Comparison of ENCODE assay signal across 8 mouse cellular contexts in the genomic region with DNA sequence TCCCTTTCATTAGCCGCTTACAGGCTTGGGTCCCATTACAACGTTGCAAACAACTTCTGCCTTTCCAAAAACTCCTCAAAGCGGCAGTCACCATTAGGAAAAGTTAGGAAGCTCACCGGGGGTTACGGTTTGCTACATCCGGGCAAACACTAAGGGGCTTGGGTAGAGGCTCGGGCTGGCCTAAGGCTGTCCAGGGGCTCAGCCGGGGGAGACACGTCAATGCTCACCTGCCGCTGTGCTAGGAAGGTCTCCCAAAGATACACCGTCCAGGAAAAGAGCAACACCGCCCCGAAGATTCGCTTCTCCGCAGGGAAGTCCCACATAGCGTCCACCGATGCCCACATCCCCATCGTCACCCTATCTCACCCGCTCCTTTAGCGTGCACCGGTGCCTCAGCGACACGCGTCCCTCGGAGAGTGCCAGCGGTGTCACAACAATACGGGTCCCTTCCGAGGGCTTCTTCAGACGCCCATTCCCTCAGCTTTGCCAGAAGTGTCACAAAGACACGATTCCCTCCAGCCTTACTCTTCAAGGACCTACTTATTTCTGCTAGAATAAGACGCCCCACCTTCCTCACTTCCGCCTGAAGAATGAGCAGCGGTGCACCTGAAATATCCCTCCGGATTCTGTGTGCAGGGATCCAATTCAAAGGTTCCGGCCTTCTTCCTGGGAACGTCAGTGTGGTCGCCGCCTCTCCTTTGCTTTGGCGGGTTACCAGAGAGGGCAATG. TPM values are rescaled to one million over a fixed set of nuclear protein-coding genes. Genes with fewer than 3 reads are reported as not detected.
DNase-seq lines count a peak whose midpoint lies in the region; ATAC-seq and TF ChIP-seq lines count a peak whose summit lies in the region.

TSS of gene Zmpste24 (minus strand) at position 592 of the 729 bp plus-strand sequence.

- no peaks in the 10 kb centered on the region for H3K27me3 ChIP-seq in E14TG2a.4 (ENCODE audit: insufficient read depth, low read length)
- peaks cover 3% of the 10 kb centered on the region; the same call in 1 of the 2 replicates for H3K27me3 ChIP-seq in forebrain, embryonic 13.5 days
- H3K27me3 ChIP-seq in liver, postnatal 0 days (ENCODE audit: insufficient read depth, low read length), result no peaks in the 10 kb centered on the region
- H3K27me3 ChIP-seq in neural tube, embryonic 14.5 days (ENCODE audit: control insufficient read depth, insufficient read depth, low read length), result no peaks in the 10 kb centered on the region

- H3K36me3 ChIP-seq in E14TG2a.4 (ENCODE audit: insufficient read depth, low read length), result peaks cover 26% of the 10 kb centered on the region
- peaks cover 27% of the 10 kb centered on the region for H3K36me3 ChIP-seq in forebrain, embryonic 13.5 days (ENCODE audit: poor library complexity, severe bottlenecking)
- H3K36me3 ChIP-seq in liver, postnatal 0 days (replicated peaks; ENCODE audit: insufficient read depth, low read length), result peaks cover 15% of the 10 kb centered on the region
- H3K36me3 ChIP-seq in neural tube, embryonic 14.5 days (ENCODE audit: control insufficient read depth, insufficient read depth, low read length), result peaks cover 7% of the 10 kb centered on the region; the same call in 1 of the 2 replicates

- peak; percentile 93 for ATAC-seq in forebrain, embryonic 13.5 days
- peak; percentile 92 for ATAC-seq in liver, postnatal 0 days
- peak; percentile 96 for ATAC-seq in neural tube, embryonic 14.5 days (ENCODE audit: low read depth)

- peak within 1 kb of the TSS; percentile 84 for H3K4me2 ChIP-seq in forebrain, embryonic 13.5 days
- H3K4me2 ChIP-seq in liver, postnatal 0 days (ENCODE audit: low read depth, low read length), result peak within 1 kb of the TSS; percentile 89
- peak within 1 kb of the TSS; percentile 89 for H3K4me2 ChIP-seq in neural tube, embryonic 14.5 days (ENCODE audit: low read depth, low read length)

- intact Hi-C loops in heart, postnatal 10 days (cut with DNase I), result loop anchor here (5.0 kb wide), 1 partner anchor 119 kb away; the partner anchor contains the start of gene Rlf

- WGBS in forebrain, embryonic 13.5 days, result under 1% methylated on average over 39 of the region's 39 CpGs
- WGBS in large intestine, adult 2 months, result under 1% methylated on average over 39 of the region's 39 CpGs
- WGBS in liver, postnatal 0 days (ENCODE audit: insufficient replicate concordance), result under 1% methylated on average over 39 of the region's 39 CpGs
- WGBS in neural tube, embryonic 14.5 days, result under 1% methylated on average over 39 of the region's 39 CpGs

- H3K4me1 ChIP-seq in E14TG2a.4 (replicated peaks; ENCODE audit: low read depth, low read length), result peaks cover 13% of the 10 kb centered on the region
- peaks cover 13% of the 10 kb centered on the region for H3K4me1 ChIP-seq in forebrain, embryonic 13.5 days
- peaks cover 8% of the 10 kb centered on the region; the same call in 1 of the 2 replicates for H3K4me1 ChIP-seq in liver, postnatal 0 days (ENCODE audit: insufficient read depth)
- peaks cover 6% of the 10 kb centered on the region; the same call in 1 of the 2 replicates for H3K4me1 ChIP-seq in neural tube, embryonic 14.5 days (ENCODE audit: control insufficient read depth, insufficient read depth, low read length)

- H3K9ac ChIP-seq in forebrain, embryonic 13.5 days, result peak within 1 kb of the TSS; percentile 79
- peak within 1 kb of the TSS; percentile 74 for H3K9ac ChIP-seq in liver, postnatal 0 days (replicated peaks)
- H3K9ac ChIP-seq in neural tube, embryonic 14.5 days (replicated peaks; ENCODE audit: low read depth, low read length), result peak within 1 kb of the TSS; percentile 74

- peak within 1 kb of the TSS; percentile 98 for H3K4me3 ChIP-seq in E14TG2a.4 (replicated peaks; ENCODE audit: low read length)
- peak within 1 kb of the TSS; percentile 91 for H3K4me3 ChIP-seq in forebrain, embryonic 13.5 days
- peak within 1 kb of the TSS; percentile 76 for H3K4me3 ChIP-seq in liver, postnatal 0 days (ENCODE audit: low read depth, low read length)
- H3K4me3 ChIP-seq in neural tube, embryonic 14.5 days (ENCODE audit: low read depth, low read length), result peak within 1 kb of the TSS; percentile 75

- DNase-seq in c-Kit-positive CD71-positive TER-119-positive erythroid progenitor cells, embryonic 14.5 days (ENCODE audit: low spot score), result peak; percentile 92
- DNase-seq in heart, postnatal 10 days, result peak; percentile 91 to 93
- peak; percentile 70 for DNase-seq in large intestine, adult 2 months (ENCODE audit: low read depth, low spot score)
- peak; percentile 88 for DNase-seq in liver, postnatal 0 days
- peak; percentile 88 for DNase-seq in testis, postnatal 10 days (ENCODE audit: low spot score)

- peaks cover 10% of the 10 kb centered on the region for H3K9me3 ChIP-seq in E14TG2a.4 (ENCODE audit: low read length)
- no peaks in the 10 kb centered on the region for H3K9me3 ChIP-seq in forebrain, embryonic 13.5 days (replicated peaks)
- H3K9me3 ChIP-seq in liver, postnatal 0 days (ENCODE audit: low read length), result no peaks in the 10 kb centered on the region
- no peaks in the 10 kb centered on the region for H3K9me3 ChIP-seq in neural tube, embryonic 14.5 days (ENCODE audit: control insufficient read depth, low read length)

- TF ChIP-seq EP300 in liver, postnatal 0 days (IDR thresholded peaks at IDR 0.05; ENCODE audit: low read depth), result peak; percentile 42; the same call in 1 of the 2 replicates

- TF ChIP-seq CTCF in E14TG2a.4 (conservative IDR thresholded peaks at IDR 0.05; ENCODE audit: low read length), result no peak
- TF ChIP-seq CTCF in liver, postnatal 0 days (IDR thresholded peaks at IDR 0.05; ENCODE audit: low read depth), result no peak

- peak within 1 kb of the TSS; percentile 12; the same call in 1 of the 2 replicates for H3K27ac ChIP-seq in forebrain, embryonic 13.5 days
- H3K27ac ChIP-seq in liver, postnatal 0 days (ENCODE audit: low read depth), result peak within 1 kb of the TSS; percentile 68
- peak within 1 kb of the TSS; percentile 55; the same call in 1 of the 2 replicates for H3K27ac ChIP-seq in neural tube, embryonic 14.5 days (ENCODE audit: low read depth, low read length)

RNA-seq across cellular contexts. Expression of gene Zmpste24, which starts in this region (rescaled TPM):
- 28.1 and 30.5 TPM in 2 replicates for polyA plus RNA-seq in forebrain, embryonic 13.5 days (2015; fragmentation: Nextera tagmentation; extraction: Ambion mirVana)
- 10 to 100 TPM; 20.9 to 22.2 TPM for total RNA-seq in heart, postnatal 10 days (2021)
- 14.3 and 14.9 TPM in 2 replicates for polyA plus RNA-seq in large intestine, adult 2 months (2012; rRNA removed)
- 15.5 and 16.5 TPM in 2 replicates for polyA plus RNA-seq in liver, postnatal 0 days (2015; fragmentation: Nextera tagmentation; extraction: Ambion mirVana)
- 23.4 and 25.4 TPM in 2 replicates for polyA plus RNA-seq in neural tube, embryonic 14.5 days (2014; fragmentation: Nextera tagmentation; extraction: Ambion mirVana)

Comparison
In these comparisons a context has a peak if more than half of its experiments do, and no peak if none do; other contexts are left out.
1. Peak in every context shown above with its lines: DNase-seq, ATAC-seq, H3K4me3 ChIP-seq and H3K27ac ChIP-seq.
2. H3K27ac ChIP-seq: peak in every context shown above with its lines; median percentile 68 in liver, postnatal 0 days; 55 in neural tube, embryonic 14.5 days; 12 in forebrain, embryonic 13.5 days.